Mouse (Mus musculus) small intestine, adult 2 months (tissue): ENCODE data around the gene Olfr866.

Experiments used
- CTCF ChIP-seq: fragments of 200-500 bp; IDR thresholded peaks from 2 replicates; pipeline ENCODE4 v1.5.1; 2012; ENCODE audit warnings: low read depth, mild to moderate bottlenecking, control low read depth, inconsistent platforms, low read length, moderate library complexity, mixed read lengths; ENCODE audit not compliant: insufficient replicate concordance, insufficient read length; ENCODE audit errors: extremely low read depth
- POLR2A ChIP-seq: fragments of 200-500 bp; IDR thresholded peaks from 2 replicates; pipeline ENCODE4 v1.6.1; 2012; ENCODE audit warnings: low read depth, mild to moderate bottlenecking, control low read depth, inconsistent platforms, low read length, moderate library complexity

- no peak for TF ChIP-seq CTCF
- TF ChIP-seq POLR2A = no peak
These were observed 42.4 kb upstream of the Olfr866 start for GRCm38 (mm10) chr9:20070236-20070635.
